Mouse (Mus musculus): ENCODE measurements around the gene Cdhr1. TPM values are rescaled to one million over a fixed set of nuclear protein-coding genes. Genes with fewer than 3 reads are reported as not detected.

Cdhr1 gene
- total and polyA plus RNA-seq, 3 experiments, result not detected

DNA sequence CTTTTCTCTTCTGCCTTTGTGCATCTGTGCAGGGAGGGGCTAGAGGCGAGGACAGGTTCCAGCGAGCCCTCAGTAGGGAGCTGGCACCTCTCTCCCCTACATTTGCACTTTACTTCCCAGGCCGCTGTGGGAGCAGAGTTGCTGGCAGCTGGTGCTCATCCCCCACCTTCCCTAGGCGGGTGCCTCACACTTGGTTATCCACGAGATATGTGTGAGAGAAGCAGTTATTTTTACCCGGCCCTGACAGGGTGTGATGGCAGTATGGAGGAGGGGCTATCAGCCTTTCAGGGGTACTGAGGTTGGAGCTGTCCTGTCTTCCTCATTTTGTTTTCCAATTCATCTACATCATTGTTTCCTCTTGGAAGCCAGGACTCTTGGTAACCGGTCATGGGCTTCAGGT, 7.7 kb upstream of the Cdhr1 start:
- TF ChIP-seq ZKSCAN1 (IDR thresholded peaks at IDR 0.05; ENCODE audit: low read depth, low read length), result no peak
- TF ChIP-seq GATA1 (IDR thresholded peaks at IDR 0.05; ENCODE audit: low read depth, low read length), result no peak
- no peak for TF ChIP-seq ZMIZ1 (IDR thresholded peaks at IDR 0.05; ENCODE audit: low read depth, low read length)
- no peak for TF ChIP-seq HCFC1 (IDR thresholded peaks at IDR 0.05; ENCODE audit: low read depth, low read length)
- no peak for TF ChIP-seq USF2 (IDR thresholded peaks at IDR 0.05; ENCODE audit: borderline replicate concordance in 1 of 2, insufficient read depth in 1 of 2, low read depth in 1 of 2, low read length in 2 of 2)
- TF ChIP-seq POLR2AphosphoS5 (IDR thresholded peaks at IDR 0.05; ENCODE audit: borderline replicate concordance, low read depth, low read length), result no peak
- TF ChIP-seq UBTF (IDR thresholded peaks at IDR 0.05; ENCODE audit: borderline replicate concordance, insufficient read depth, low read depth, low read length), result no peak
- TF ChIP-seq MAX (IDR thresholded peaks at IDR 0.05; ENCODE audit: low read length), result no peak
- TF ChIP-seq POLR2A (IDR thresholded peaks at IDR 0.05; ENCODE audit: control insufficient read depth in 1 of 2, insufficient read depth in 1 of 2, low read depth in 1 of 2, low read length in 2 of 2, poor library complexity in 1 of 2), result no peak
- TF ChIP-seq ZNF384 (IDR thresholded peaks at IDR 0.05; ENCODE audit: low read depth, low read length), result no peak

DNA sequence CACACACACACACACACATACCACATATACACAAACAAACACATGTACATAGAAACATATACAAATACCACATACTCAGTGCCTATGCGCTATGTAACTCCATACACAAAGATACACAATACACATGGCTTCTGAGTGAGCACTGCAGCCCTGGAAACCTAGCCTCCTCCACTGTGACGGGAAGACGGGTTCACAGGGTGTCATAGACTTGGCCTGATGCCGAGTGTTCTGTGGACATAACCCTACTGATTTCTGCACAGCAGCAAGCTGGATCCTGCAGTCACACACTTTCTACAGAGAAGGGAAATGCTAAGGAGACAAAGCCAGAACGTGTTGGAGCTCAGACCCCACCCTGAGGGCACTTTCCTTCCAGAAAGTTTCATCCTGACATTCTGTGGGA, 6.6 kb upstream of the Cdhr1 start:
- H3K9me3 ChIP-seq (replicated peaks; ENCODE audit: insufficient read depth, low read length), result no peaks in the 10 kb centered on the region
- TF ChIP-seq TAL1 (IDR thresholded peaks at IDR 0.05; ENCODE audit: low read length) (no peak), GATA1 (IDR thresholded peaks at IDR 0.05; ENCODE audit: low read depth, low read length) (no peak), RCOR1 (IDR thresholded peaks at IDR 0.05; ENCODE audit: low read depth, low read length) (no peak), USF2 (IDR thresholded peaks at IDR 0.05; ENCODE audit: borderline replicate concordance in 1 of 2, insufficient read depth in 1 of 2, low read depth in 1 of 2, low read length in 2 of 2) (no peak), ZKSCAN1 (IDR thresholded peaks at IDR 0.05; ENCODE audit: low read depth, low read length) (no peak), BHLHE40 (IDR thresholded peaks at IDR 0.05; ENCODE audit: borderline replicate concordance, low read depth, low read length) (no peak), ETS1 (IDR thresholded peaks at IDR 0.05; ENCODE audit: low read depth, low read length) (no peak), CHD1 (IDR thresholded peaks at IDR 0.05; ENCODE audit: low read depth, low read length) (no peak), CTCF (IDR thresholded peaks at IDR 0.05 in 2 of 3, conservative IDR thresholded peaks at IDR 0.05 in 1 of 3; ENCODE audit: control insufficient read depth in 1 of 3, insufficient read depth in 1 of 3, low read depth in 2 of 3, low read length in 3 of 3, poor library complexity in 1 of 3, severe bottlenecking in 1 of 3) (no peak), HCFC1 (IDR thresholded peaks at IDR 0.05; ENCODE audit: low read depth, low read length) (no peak)
- no peaks in the 10 kb centered on the region for H3K79me2 ChIP-seq (ENCODE audit: control insufficient read depth, insufficient read depth, low read length, poor library complexity)
- H3K4me3 ChIP-seq (ENCODE audit: control insufficient read depth in 1 of 2, insufficient read depth in 1 of 2, low read depth in 2 of 2, low read length in 2 of 2), result no peak overlapping the region
- H3K36me3 ChIP-seq (ENCODE audit: control insufficient read depth in 1 of 2, insufficient read depth in 2 of 2, low read length in 2 of 2), result no peaks in the 10 kb centered on the region
- H3K9ac ChIP-seq (ENCODE audit: control insufficient read depth, low read depth, low read length, poor library complexity, severe bottlenecking), result no peak overlapping the region
- no peaks in the 10 kb centered on the region for H3K27me3 ChIP-seq (ENCODE audit: control insufficient read depth in 1 of 2, insufficient read depth in 2 of 2, low read length in 2 of 2)
- DNase-seq (ENCODE audit: low read depth, low spot score), result no peak
- no peak overlapping the region for H3K27ac ChIP-seq (ENCODE audit: control insufficient read depth, low read depth, low read length)
- H3K4me1 ChIP-seq (ENCODE audit: control insufficient read depth in 1 of 2, insufficient read depth in 2 of 2, low read length in 2 of 2), result no peaks in the 10 kb centered on the region

More for the DNA sequence above, 7.7 kb upstream of the Cdhr1 start:
- no peaks in the 10 kb centered on the region for H3K27me3 ChIP-seq (ENCODE audit: control insufficient read depth in 1 of 2, insufficient read depth in 2 of 2, low read length in 2 of 2)
- no peak for DNase-seq (ENCODE audit: low read depth, low spot score)
- H3K79me2 ChIP-seq (ENCODE audit: control insufficient read depth, insufficient read depth, low read length, poor library complexity), result no peaks in the 10 kb centered on the region
- no peak overlapping the region for H3K27ac ChIP-seq (ENCODE audit: control insufficient read depth, low read depth, low read length)
- no peaks in the 10 kb centered on the region for H3K4me1 ChIP-seq (ENCODE audit: control insufficient read depth in 1 of 2, insufficient read depth in 2 of 2, low read length in 2 of 2)
- no peaks in the 10 kb centered on the region for H3K36me3 ChIP-seq (ENCODE audit: control insufficient read depth in 1 of 2, insufficient read depth in 2 of 2, low read length in 2 of 2)
- no peak overlapping the region for H3K9ac ChIP-seq (ENCODE audit: control insufficient read depth, low read depth, low read length, poor library complexity, severe bottlenecking)
- H3K4me3 ChIP-seq (ENCODE audit: control insufficient read depth in 1 of 2, insufficient read depth in 1 of 2, low read depth in 2 of 2, low read length in 2 of 2), result no peak overlapping the region
- H3K9me3 ChIP-seq (replicated peaks; ENCODE audit: insufficient read depth, low read length), result no peaks in the 10 kb centered on the region
